Mouse (Mus musculus): ENCODE measurements at regions not wholly inside any gene's neighbourhood (a gene's known extent, or its start where the extent isn't known, plus 50 kb on each side); places are given as distances from the start of the nearest gene placed in this dataset.
"Not testable (repeated sequence)": the region's sequence is repeated elsewhere in the genome, so short reads cannot be mapped to it uniquely, and the experiment has no call there.

GRCm38 (mm10) chr2:84042793-84043192 is 52.4 kb downstream of the Gm13691 start:
- intact Hi-C loops (cut with DNase I): no loop called here
- no peak for DNase-seq (ENCODE audit: extremely low spot score in 1 of 2, low spot score in 2 of 2)

GRCm38 (mm10) chr2:84048398-84049140 is 58.2 kb downstream of the Gm13691 start:
- no peak for DNase-seq (ENCODE audit: extremely low spot score in 1 of 2, low spot score in 2 of 2)
- intact Hi-C loops (cut with DNase I): no loop called here

GRCm38 (mm10) chr2:84051883-84052331 is 61.6 kb downstream of the Gm13691 start:
- no peak for DNase-seq (ENCODE audit: extremely low spot score in 1 of 2, low spot score in 2 of 2)
- intact Hi-C loops (cut with DNase I): no loop called here

GRCm38 (mm10) chr2:84059246-84059645 is 68.9 kb downstream of the Gm13691 start:
- no peak for DNase-seq (ENCODE audit: extremely low spot score in 1 of 2, low spot score in 2 of 2)
- intact Hi-C loops (cut with DNase I): no loop called here

- no peak for DNase-seq (ENCODE audit: extremely low spot score in 1 of 2, low spot score in 2 of 2)
- intact Hi-C loops (cut with DNase I): loop anchor here (5.0 kb wide), 1 partner anchor 366 kb away; the partner anchor contains the start of gene Calcrl
Observed at GRCm38 (mm10) chr2:84061221-84061620, 70.9 kb downstream of the Gm13691 start.

GRCm38 (mm10) chr2:84064371-84064770 is 74.0 kb downstream of the Gm13691 start:
- no peak for DNase-seq (ENCODE audit: extremely low spot score in 1 of 2, low spot score in 2 of 2)
- intact Hi-C loops (cut with DNase I): loop anchor here (5.0 kb wide), 1 partner anchor 363 kb away; the partner anchor contains the start of gene Calcrl

GRCm38 (mm10) chr2:84065061-84065460 is 74.7 kb downstream of the Gm13691 start:
- intact Hi-C loops (cut with DNase I): no loop called here
- peak in 1 of 2 experiments; percentile 16 for DNase-seq (ENCODE audit: extremely low spot score in 1 of 2, low spot score in 2 of 2)

- intact Hi-C loops (cut with DNase I): no loop called here
- DNase-seq (ENCODE audit: extremely low spot score in 1 of 2, low spot score in 2 of 2): no peak
Observed at GRCm38 (mm10) chr2:84065749-84066148, 75.4 kb downstream of the Gm13691 start.

GRCm38 (mm10) chr2:84066151-84066693 is 75.9 kb downstream of the Gm13691 start:
- intact Hi-C loops (cut with DNase I): no loop called here

GRCm38 (mm10) chr2:84066785-84067526 is 76.6 kb downstream of the Gm13691 start:
- intact Hi-C loops (cut with DNase I): no loop called here
- no peak for DNase-seq (ENCODE audit: extremely low spot score in 1 of 2, low spot score in 2 of 2)

More at GRCm38 (mm10) chr2:84066151-84066693, 75.9 kb downstream of the Gm13691 start:
- DNase-seq (ENCODE audit: extremely low spot score in 1 of 2, low spot score in 2 of 2): no peak

- intact Hi-C loops (cut with DNase I): no loop called here
- no peak for DNase-seq (ENCODE audit: extremely low spot score in 1 of 2, low spot score in 2 of 2)
Observed at GRCm38 (mm10) chr2:84068617-84069016, 78.3 kb downstream of the Gm13691 start.

GRCm38 (mm10) chr2:84069411-84069810 is 79.1 kb downstream of the Gm13691 start:
- DNase-seq (ENCODE audit: extremely low spot score in 1 of 2, low spot score in 2 of 2); intact Hi-C loops (cut with DNase I): not testable (repeated sequence)

GRCm38 (mm10) chr2:84072881-84073583 is 82.7 kb downstream of the Gm13691 start:
- intact Hi-C loops (cut with DNase I): no loop called here
- no peak for DNase-seq (ENCODE audit: extremely low spot score in 1 of 2, low spot score in 2 of 2)

- intact Hi-C loops (cut with DNase I): no loop called here
- DNase-seq (ENCODE audit: extremely low spot score in 1 of 2, low spot score in 2 of 2): no peak
Observed at GRCm38 (mm10) chr2:84075944-84076343, 85.6 kb downstream of the Gm13691 start.

- intact Hi-C loops (cut with DNase I): no loop called here
- DNase-seq (ENCODE audit: extremely low spot score in 1 of 2, low spot score in 2 of 2): no peak
Observed at GRCm38 (mm10) chr2:84079284-84079683, 88.9 kb downstream of the Gm13691 start.

- intact Hi-C loops (cut with DNase I): no loop called here
- no peak for DNase-seq (ENCODE audit: extremely low spot score in 1 of 2, low spot score in 2 of 2)
Observed at GRCm38 (mm10) chr2:84080228-84080627, 89.9 kb downstream of the Gm13691 start.

GRCm38 (mm10) chr2:84094751-84095150 is 104.4 kb downstream of the Gm13691 start:
- intact Hi-C loops (cut with DNase I): no loop called here
- DNase-seq (ENCODE audit: extremely low spot score in 1 of 2, low spot score in 2 of 2): peak in 1 of 2 experiments; percentile 5

GRCm38 (mm10) chr2:84098746-84099145 is 108.4 kb downstream of the Gm13691 start:
- DNase-seq (ENCODE audit: extremely low spot score in 1 of 2, low spot score in 2 of 2): no peak
- intact Hi-C loops (cut with DNase I): no loop called here

- DNase-seq (ENCODE audit: extremely low spot score in 1 of 2, low spot score in 2 of 2): no peak
Observed at GRCm38 (mm10) chr2:84113562-84113961, 123.2 kb downstream of the Gm13691 start.

More at GRCm38 (mm10) chr2:84113562-84113961, 123.2 kb downstream of the Gm13691 start:
- intact Hi-C loops (cut with DNase I): no loop called here
